Mouse (Mus musculus) kidney, embryonic 15.5 days (tissue): ENCODE measurements around the gene Foxd4. TPM values are rescaled to one million over a fixed set of nuclear protein-coding genes. Genes with fewer than 3 reads are reported as not detected.

ENCODE experiments used
- ATAC-seq: fragments of 200-750 bp; cut with Nextera tagmentation; replicated peaks from 2 replicates; pipeline ENCODE4 v1.8.0; 2017; ENCODE audit warnings: moderate TSS enrichment; ENCODE audit not compliant: low FRiP score
- H3K27ac ChIP-seq: fragments of 300-500 bp; sonication (generic); 2 replicates; pipeline ENCODE4 v1.5.1; 2015; ENCODE audit warnings: mild to moderate bottlenecking, inconsistent platforms
- H3K27me3 ChIP-seq: fragments of 300-500 bp; sonication (generic); 2 replicates; pipeline ENCODE4 v1.6.1; 2015; ENCODE audit warnings: inconsistent platforms
- H3K36me3 ChIP-seq: fragments of 300-500 bp; sonication (generic); 2 replicates; pipeline ENCODE4 v1.6.1; 2015; ENCODE audit warnings: inconsistent platforms
- H3K4me1 ChIP-seq: fragments of 300-500 bp; sonication (generic); 2 replicates; pipeline ENCODE4 v1.6.1; 2015; ENCODE audit warnings: inconsistent platforms
- H3K4me2 ChIP-seq: fragments of 300-500 bp; sonication (generic); 2 replicates; pipeline ENCODE4 v1.6.1; 2015; ENCODE audit warnings: moderate library complexity, mild to moderate bottlenecking, inconsistent platforms
- H3K4me3 ChIP-seq: fragments of 300-500 bp; sonication (generic); replicated peaks from 2 replicates; pipeline ENCODE4 v1.5.1; 2015; ENCODE audit warnings: mild to moderate bottlenecking, inconsistent platforms
- H3K9ac ChIP-seq: fragments of 300-500 bp; sonication (generic); 2 replicates; pipeline ENCODE4 v1.6.1; 2015; ENCODE audit warnings: mild to moderate bottlenecking, inconsistent platforms
- H3K9me3 ChIP-seq: fragments of 300-500 bp; sonication (generic); replicated peaks from 2 replicates; pipeline ENCODE4 v1.6.1; 2016; ENCODE audit warnings: inconsistent platforms
- WGBS: fragments of 180-500 bp; shearing (Covaris S2); methylation state at CpG from one replicate; pipeline ENCODE4 v1.1.7; 2015; ENCODE audit warnings: mixed read lengths; 5-methylcytosine and 5-hydroxymethylcytosine counted together
- polyA plus RNA-seq: library from polyadenylated mRNA; unstranded; fragments of >200 nt; fragmentation: Nextera tagmentation; extraction: Ambion mirVana; gene quantifications from 2 replicates; pipeline ENCODE4 v1.2.1, GENCODE M21; 2015

The Foxd4 gene
- not detected in 2 replicates for polyA plus RNA-seq

- no peaks in the 10 kb centered on the region for H3K9me3 ChIP-seq
Observed at GRCm38 (mm10) chr19:24900581-24901220, at the start of gene Foxd4. Foxd4 (minus strand) TSS chr19:24901197.

GRCm38 (mm10) chr19:24945521-24946262 is 44.7 kb upstream of the Foxd4 start:
- Histone ChIP-seq H3K4me3 (no peak overlapping the region), H3K27ac (no peak overlapping the region), H3K9ac (no peak overlapping the region), H3K9me3 (no peaks in the 10 kb centered on the region), H3K4me2 (no peak overlapping the region), H3K27me3 (no peaks in the 10 kb centered on the region), H3K4me1 (no peaks in the 10 kb centered on the region), H3K36me3 (peaks cover 6% of the 10 kb centered on the region; the same call in 1 of the 2 replicates)
- no peak for ATAC-seq

More at GRCm38 (mm10) chr19:24900581-24901220, at the start of gene Foxd4:
- H3K9ac ChIP-seq: no peak within 1 kb of the TSS
- ATAC-seq: peak; percentile 29; the same call in 1 of the 2 replicates
- H3K4me1 ChIP-seq: peaks cover 34% of the 10 kb centered on the region
- peak within 1 kb of the TSS; percentile 45 for H3K4me3 ChIP-seq
- no peaks in the 10 kb centered on the region for H3K36me3 ChIP-seq
- H3K4me2 ChIP-seq: peak within 1 kb of the TSS; percentile 75
- 1% methylated on average over 23 of the region's 27 CpGs for WGBS
- H3K27me3 ChIP-seq: peaks cover 95% of the 10 kb centered on the region
- no peak within 1 kb of the TSS for H3K27ac ChIP-seq

- Histone ChIP-seq H3K4me2 (no peak overlapping the region), H3K27ac (no peak overlapping the region), H3K4me3 (no peak overlapping the region), H3K4me1 (no peaks in the 10 kb centered on the region), H3K27me3 (no peaks in the 10 kb centered on the region), H3K9me3 (no peaks in the 10 kb centered on the region), H3K36me3 (peaks cover 13% of the 10 kb centered on the region), H3K9ac (no peak overlapping the region)
- WGBS: 83% methylated on average over 1 of the region's 1 CpGs
- ATAC-seq: no peak
Observed at GRCm38 (mm10) chr19:24937084-24937483, 36.1 kb upstream of the Foxd4 start.

GRCm38 (mm10) chr19:24929041-24929440 is 28.0 kb upstream of the Foxd4 start:
- WGBS: 59% methylated on average over 1 of the region's 1 CpGs
- H3K9me3 ChIP-seq: no peaks in the 10 kb centered on the region
- no peak overlapping the region for H3K4me3 ChIP-seq

GRCm38 (mm10) chr19:24920866-24921265 is 19.9 kb upstream of the Foxd4 start:
- peaks cover 34% of the 10 kb centered on the region for H3K36me3 ChIP-seq
- ATAC-seq: no peak
- no peak overlapping the region for H3K27ac ChIP-seq
- H3K4me3 ChIP-seq: no peak overlapping the region
- H3K4me1 ChIP-seq: no peaks in the 10 kb centered on the region
- H3K4me2 ChIP-seq: no peak overlapping the region
- no peak overlapping the region for H3K9ac ChIP-seq
- 90% methylated on average over 5 of the region's 5 CpGs for WGBS
- no peaks in the 10 kb centered on the region for H3K27me3 ChIP-seq
- no peaks in the 10 kb centered on the region for H3K9me3 ChIP-seq

More at GRCm38 (mm10) chr19:24929041-24929440, 28.0 kb upstream of the Foxd4 start:
- H3K36me3 ChIP-seq: peaks cover 3% of the 10 kb centered on the region; the same call in 1 of the 2 replicates
- ATAC-seq: no peak
- H3K27ac ChIP-seq: no peak overlapping the region
- no peak overlapping the region for H3K9ac ChIP-seq
- H3K27me3 ChIP-seq: no peaks in the 10 kb centered on the region
- H3K4me1 ChIP-seq: no peaks in the 10 kb centered on the region
- no peak overlapping the region for H3K4me2 ChIP-seq

GRCm38 (mm10) chr19:24908385-24909155 is 7.6 kb upstream of the Foxd4 start:
- H3K4me2 ChIP-seq: no peak overlapping the region
- peaks cover 23% of the 10 kb centered on the region for H3K27me3 ChIP-seq
- H3K9me3 ChIP-seq: no peaks in the 10 kb centered on the region
- H3K9ac ChIP-seq: no peak overlapping the region
- no peak overlapping the region for H3K4me3 ChIP-seq
- no peak for ATAC-seq
- 96% methylated on average over 3 of the region's 3 CpGs for WGBS
- H3K4me1 ChIP-seq: no peaks in the 10 kb centered on the region
- H3K36me3 ChIP-seq: no peaks in the 10 kb centered on the region
- no peak overlapping the region for H3K27ac ChIP-seq

- Histone ChIP-seq H3K9ac (no peak overlapping the region), H3K36me3 (no peaks in the 10 kb centered on the region), H3K9me3 (no peaks in the 10 kb centered on the region), H3K4me1 (no peaks in the 10 kb centered on the region), H3K27ac (no peak overlapping the region), H3K4me3 (no peak overlapping the region), H3K27me3 (peaks cover 32% of the 10 kb centered on the region), H3K4me2 (no peak overlapping the region)
- 92% methylated on average over 6 of the region's 6 CpGs for WGBS
- ATAC-seq: no peak
Observed at GRCm38 (mm10) chr19:24907655-24908054, 6.7 kb upstream of the Foxd4 start.

GRCm38 (mm10) chr19:24902821-24903220 is 1.8 kb upstream of the Foxd4 start:
- no peak for ATAC-seq
- H3K27me3 ChIP-seq: peaks cover 78% of the 10 kb centered on the region

GRCm38 (mm10) chr19:24902256-24902655 is 1.3 kb upstream of the Foxd4 start:
- Histone ChIP-seq H3K4me3 (no peak overlapping the region), H3K9me3 (no peaks in the 10 kb centered on the region), H3K4me2 (no peak overlapping the region)

More at GRCm38 (mm10) chr19:24902821-24903220, 1.8 kb upstream of the Foxd4 start:
- H3K4me3 ChIP-seq: no peak overlapping the region
- peaks cover 24% of the 10 kb centered on the region for H3K4me1 ChIP-seq
- no peak overlapping the region for H3K4me2 ChIP-seq
- H3K36me3 ChIP-seq: no peaks in the 10 kb centered on the region
- H3K9ac ChIP-seq: no peak overlapping the region
- WGBS: 56% methylated on average over 2 of the region's 2 CpGs
- H3K27ac ChIP-seq: no peak overlapping the region
- H3K9me3 ChIP-seq: no peaks in the 10 kb centered on the region

GRCm38 (mm10) chr19:24901666-24902065 is 669 bp upstream of the Foxd4 start:
- 3% methylated on average over 3 of the region's 3 CpGs for WGBS
- no peaks in the 10 kb centered on the region for H3K9me3 ChIP-seq
- H3K9ac ChIP-seq: no peak overlapping the region
- H3K27ac ChIP-seq: no peak overlapping the region
- H3K36me3 ChIP-seq: no peaks in the 10 kb centered on the region
- ATAC-seq: no peak
- H3K4me1 ChIP-seq: peaks cover 34% of the 10 kb centered on the region
- H3K27me3 ChIP-seq: peaks cover 90% of the 10 kb centered on the region
- H3K4me2 ChIP-seq: no peak overlapping the region
- no peak overlapping the region for H3K4me3 ChIP-seq

More at GRCm38 (mm10) chr19:24902256-24902655, 1.3 kb upstream of the Foxd4 start:
- H3K36me3 ChIP-seq: no peaks in the 10 kb centered on the region
- no peak for ATAC-seq
- peaks cover 30% of the 10 kb centered on the region for H3K4me1 ChIP-seq
- H3K27me3 ChIP-seq: peaks cover 84% of the 10 kb centered on the region
- no peak overlapping the region for H3K9ac ChIP-seq
- no peak overlapping the region for H3K27ac ChIP-seq
- 1% methylated on average over 2 of the region's 2 CpGs for WGBS

- Histone ChIP-seq H3K27me3 (peaks cover 95% of the 10 kb centered on the region), H3K9ac (no peak overlapping the region; the same call in 1 of the 2 replicates), H3K4me1 (peaks cover 34% of the 10 kb centered on the region), H3K4me3 (peak overlapping the region; percentile 45), H3K4me2 (peak overlapping the region; percentile 75), H3K27ac (no peak overlapping the region), H3K9me3 (no peaks in the 10 kb centered on the region), H3K36me3 (no peaks in the 10 kb centered on the region)
- under 1% methylated on average over 84 of the region's 84 CpGs for WGBS
- peak; percentile 52 for ATAC-seq
Observed at GRCm38 (mm10) chr19:24899578-24900544, 1.1 kb downstream of the Foxd4 start.
